Mouse (Mus musculus): ENCODE data around the gene Lat. TPM values are rescaled to one million over a fixed set of nuclear protein-coding genes. Genes with fewer than 3 reads are reported as not detected.

Lat gene
- 72.7 TPM for polyA plus RNA-seq (2015; fragmentation: Illumina TruSeq; extraction: RNeasy Lipid Tissue Mini Kit (QIAGEN cat#74804); ENCODE audit: insufficient read depth, low replicate concordance)

GRCm38 (mm10) chr7:126369393-126369792 is at the start of gene Lat:
Gene Lat (minus strand): TSS chr7:126369570.

GRCm38 (mm10) chr7:126414725-126415124 is 45.4 kb upstream of the Lat start, which contains the start of gene Cd19:
Gene Cd19 (minus strand): TSS chr7:126414889.

DNA sequence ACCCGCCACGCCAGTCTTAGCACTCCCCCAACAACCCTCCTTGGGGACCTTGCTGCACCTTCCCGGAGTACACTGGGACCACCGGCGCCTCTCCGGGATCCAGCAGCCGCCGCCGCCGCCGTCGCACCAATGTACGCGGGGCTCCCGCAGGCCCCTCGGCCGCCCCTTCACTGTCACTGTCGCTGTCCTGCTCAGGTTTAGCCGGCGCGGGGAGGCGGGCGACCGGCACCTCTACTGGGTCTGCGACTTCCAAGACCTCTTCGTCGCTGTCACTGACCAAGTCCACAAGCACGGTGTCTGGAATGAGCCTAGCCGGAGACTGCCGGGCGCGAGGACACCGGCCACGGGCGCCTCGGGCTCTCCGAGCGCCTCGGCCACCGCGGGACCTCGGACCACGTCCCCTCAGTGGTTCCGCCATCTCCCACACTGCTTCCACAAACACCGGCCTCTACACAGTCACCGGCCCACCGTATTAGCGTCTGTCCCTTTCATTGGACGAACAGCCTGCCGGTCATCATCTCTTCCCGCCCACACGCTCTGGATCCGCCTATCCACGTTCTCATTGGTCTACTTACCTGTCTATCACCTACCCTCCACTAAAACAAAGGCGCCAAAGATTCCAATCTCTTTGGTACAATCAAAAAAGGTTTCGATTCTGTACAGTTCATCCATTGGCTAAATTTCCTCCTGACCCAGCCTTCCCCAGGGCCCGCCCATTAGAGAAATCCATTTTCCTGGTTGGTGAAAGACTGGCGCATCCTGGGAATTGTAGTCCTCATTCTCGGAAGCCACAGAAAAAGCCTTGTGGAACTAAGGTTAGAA is 27.1 kb upstream of the Lat start, which contains the start of gene Nfatc2ip:
Nfatc2ip (minus strand) TSS at position 440 of the 822 bp plus-strand sequence.

GRCm38 (mm10) chr7:126377278-126378158 is 8.1 kb upstream of the Lat start, which contains the start of gene Spns1:
Gene Spns1 (minus strand): TSS chr7:126377450.

Other genes starting within 250 kb of the Lat start
- 75.3 TPM for gene Xpo6, start 169.1 kb downstream of the Lat start, polyA plus RNA-seq (2015; fragmentation: Illumina TruSeq; extraction: RNeasy Lipid Tissue Mini Kit (QIAGEN cat#74804); ENCODE audit: insufficient read depth, low replicate concordance)
- 35.6 TPM for gene Sbk1, start 97.0 kb downstream of the Lat start, polyA plus RNA-seq (2015; fragmentation: Illumina TruSeq; extraction: RNeasy Lipid Tissue Mini Kit (QIAGEN cat#74804); ENCODE audit: insufficient read depth, low replicate concordance)
- gene Spns1, start 7.9 kb upstream of the Lat start, polyA plus RNA-seq (2015; fragmentation: Illumina TruSeq; extraction: RNeasy Lipid Tissue Mini Kit (QIAGEN cat#74804); ENCODE audit: insufficient read depth, low replicate concordance): 18.3 TPM
- gene Nfatc2ip, start 27.2 kb upstream of the Lat start, polyA plus RNA-seq (2015; fragmentation: Illumina TruSeq; extraction: RNeasy Lipid Tissue Mini Kit (QIAGEN cat#74804); ENCODE audit: insufficient read depth, low replicate concordance): 27.6 TPM
- gene Cd19, start 45.3 kb upstream of the Lat start, polyA plus RNA-seq (2015; fragmentation: Illumina TruSeq; extraction: RNeasy Lipid Tissue Mini Kit (QIAGEN cat#74804); ENCODE audit: insufficient read depth, low replicate concordance): 712 TPM
- gene Rabep2, start 59.2 kb upstream of the Lat start, polyA plus RNA-seq (2015; fragmentation: Illumina TruSeq; extraction: RNeasy Lipid Tissue Mini Kit (QIAGEN cat#74804); ENCODE audit: insufficient read depth, low replicate concordance): 15.8 TPM
- gene Atp2a1, start 93.5 kb upstream of the Lat start, polyA plus RNA-seq (2015; fragmentation: Illumina TruSeq; extraction: RNeasy Lipid Tissue Mini Kit (QIAGEN cat#74804); ENCODE audit: insufficient read depth, low replicate concordance): 0.51 TPM
- 30.3 TPM for gene Sh2b1, start 105.9 kb upstream of the Lat start, polyA plus RNA-seq (2015; fragmentation: Illumina TruSeq; extraction: RNeasy Lipid Tissue Mini Kit (QIAGEN cat#74804); ENCODE audit: insufficient read depth, low replicate concordance)
- gene Tufm, start 117.8 kb upstream of the Lat start, polyA plus RNA-seq (2015; fragmentation: Illumina TruSeq; extraction: RNeasy Lipid Tissue Mini Kit (QIAGEN cat#74804); ENCODE audit: insufficient read depth, low replicate concordance): 42.6 TPM
- 188 TPM for gene Atxn2l, start 133.9 kb upstream of the Lat start, polyA plus RNA-seq (2015; fragmentation: Illumina TruSeq; extraction: RNeasy Lipid Tissue Mini Kit (QIAGEN cat#74804); ENCODE audit: insufficient read depth, low replicate concordance)
- 205 TPM for gene Eif3c, start 196.8 kb upstream of the Lat start, polyA plus RNA-seq (2015; fragmentation: Illumina TruSeq; extraction: RNeasy Lipid Tissue Mini Kit (QIAGEN cat#74804); ENCODE audit: insufficient read depth, low replicate concordance)
- 18.4 TPM for gene Apobr, start 215.4 kb upstream of the Lat start, polyA plus RNA-seq (2015; fragmentation: Illumina TruSeq; extraction: RNeasy Lipid Tissue Mini Kit (QIAGEN cat#74804); ENCODE audit: insufficient read depth, low replicate concordance)
- 40.6 TPM for gene Cln3, start 216.2 kb upstream of the Lat start, polyA plus RNA-seq (2015; fragmentation: Illumina TruSeq; extraction: RNeasy Lipid Tissue Mini Kit (QIAGEN cat#74804); ENCODE audit: insufficient read depth, low replicate concordance)
- gene Il27, start 225.4 kb upstream of the Lat start, polyA plus RNA-seq (2015; fragmentation: Illumina TruSeq; extraction: RNeasy Lipid Tissue Mini Kit (QIAGEN cat#74804); ENCODE audit: insufficient read depth, low replicate concordance): 0.33 TPM